Mouse (Mus musculus): ENCODE data around the gene Park7. TPM values are rescaled to one million over a fixed set of nuclear protein-coding genes. Genes with fewer than 3 reads are reported as not detected.
A peak's percentile ranks its signal among the peaks of the same experiment; 100 is the strongest.

The Park7 gene
- polyA plus RNA-seq, 1 experiment: 277 TPM

- no peak overlapping the region for H3K4me3 ChIP-seq (replicated peaks)
- TF ChIP-seq GATA1 (IDR thresholded peaks at IDR 0.05; ENCODE audit: borderline replicate concordance, low read length) (no peak), FLI1 (IDR thresholded peaks at IDR 0.05; ENCODE audit: low read length) (no peak)
- peaks cover 47% of the 10 kb centered on the region for H3K4me1 ChIP-seq
- H3K36me3 ChIP-seq (replicated peaks; ENCODE audit: low read length): peaks cover 91% of the 10 kb centered on the region
- no peaks in the 10 kb centered on the region for H3K9me3 ChIP-seq
- no peaks in the 10 kb centered on the region for H3K27me3 ChIP-seq (replicated peaks)
Measured at GRCm38 (mm10) chr4:150900486-150900885, 13.8 kb downstream of the Park7 start.

- Histone ChIP-seq H3K4me1 (peaks cover 47% of the 10 kb centered on the region), H3K36me3 (replicated peaks; ENCODE audit: low read length) (peaks cover 79% of the 10 kb centered on the region), H3K4me3 (replicated peaks) (no peak overlapping the region), H3K9me3 (no peaks in the 10 kb centered on the region), H3K27me3 (replicated peaks) (no peaks in the 10 kb centered on the region)
- TF ChIP-seq GATA1 (IDR thresholded peaks at IDR 0.05; ENCODE audit: borderline replicate concordance, low read length) (no peak), FLI1 (IDR thresholded peaks at IDR 0.05; ENCODE audit: low read length) (no peak)
Measured at GRCm38 (mm10) chr4:150898716-150899365, 15.4 kb downstream of the Park7 start.

- peaks cover 14% of the 10 kb centered on the region for H3K27me3 ChIP-seq (replicated peaks)
- peak overlapping the region; percentile 14 for H3K4me3 ChIP-seq (replicated peaks)
- peaks cover 42% of the 10 kb centered on the region for H3K4me1 ChIP-seq
- H3K36me3 ChIP-seq (replicated peaks; ENCODE audit: low read length): peaks cover 61% of the 10 kb centered on the region
- no peaks in the 10 kb centered on the region for H3K9me3 ChIP-seq
- TF ChIP-seq GATA1 (IDR thresholded peaks at IDR 0.05; ENCODE audit: borderline replicate concordance, low read length): no peak
- no peak for TF ChIP-seq FLI1 (IDR thresholded peaks at IDR 0.05; ENCODE audit: low read length)
Measured at GRCm38 (mm10) chr4:150896896-150897624, 17.2 kb downstream of the Park7 start.

- no peak overlapping the region for H3K4me3 ChIP-seq (replicated peaks)
- peaks cover 26% of the 10 kb centered on the region for H3K27me3 ChIP-seq (replicated peaks)
- H3K9me3 ChIP-seq: no peaks in the 10 kb centered on the region
- peaks cover 29% of the 10 kb centered on the region for H3K4me1 ChIP-seq
- TF ChIP-seq GATA1 (IDR thresholded peaks at IDR 0.05; ENCODE audit: borderline replicate concordance, low read length) (no peak), FLI1 (IDR thresholded peaks at IDR 0.05; ENCODE audit: low read length) (no peak)
- peaks cover 43% of the 10 kb centered on the region for H3K36me3 ChIP-seq (replicated peaks; ENCODE audit: low read length)
Measured at GRCm38 (mm10) chr4:150894718-150895501, 19.3 kb downstream of the Park7 start.

- Histone ChIP-seq H3K4me1 (peaks cover 19% of the 10 kb centered on the region), H3K4me3 (replicated peaks) (no peak overlapping the region), H3K27me3 (replicated peaks) (peaks cover 38% of the 10 kb centered on the region), H3K9me3 (no peaks in the 10 kb centered on the region), H3K36me3 (replicated peaks; ENCODE audit: low read length) (peaks cover 7% of the 10 kb centered on the region)
- TF ChIP-seq GATA1 (IDR thresholded peaks at IDR 0.05; ENCODE audit: borderline replicate concordance, low read length) (no peak), FLI1 (IDR thresholded peaks at IDR 0.05; ENCODE audit: low read length) (no peak)
Measured at GRCm38 (mm10) chr4:150891308-150891707, 22.9 kb downstream of the Park7 start.

GRCm38 (mm10) chr4:150889955-150890315 lies 24.3 kb downstream of the Park7 start:
- Histone ChIP-seq H3K36me3 (replicated peaks; ENCODE audit: low read length) (no peaks in the 10 kb centered on the region), H3K4me3 (replicated peaks) (no peak overlapping the region)
- TF ChIP-seq GATA1 (IDR thresholded peaks at IDR 0.05; ENCODE audit: borderline replicate concordance, low read length): no peak

GRCm38 (mm10) chr4:150889273-150889954 lies 24.8 kb downstream of the Park7 start:
- Histone ChIP-seq H3K27me3 (replicated peaks) (peaks cover 43% of the 10 kb centered on the region), H3K4me3 (replicated peaks) (no peak overlapping the region), H3K36me3 (replicated peaks; ENCODE audit: low read length) (no peaks in the 10 kb centered on the region), H3K4me1 (peaks cover 1% of the 10 kb centered on the region; the same call in 1 of the 2 replicates), H3K9me3 (no peaks in the 10 kb centered on the region)
- TF ChIP-seq FLI1 (IDR thresholded peaks at IDR 0.05; ENCODE audit: low read length): no peak

More at GRCm38 (mm10) chr4:150889955-150890315, 24.3 kb downstream of the Park7 start:
- no peaks in the 10 kb centered on the region for H3K9me3 ChIP-seq
- peaks cover 41% of the 10 kb centered on the region for H3K27me3 ChIP-seq (replicated peaks)
- peaks cover 7% of the 10 kb centered on the region for H3K4me1 ChIP-seq

GRCm38 (mm10) chr4:150888492-150888891 lies 25.7 kb downstream of the Park7 start:
- TF ChIP-seq GATA1 (IDR thresholded peaks at IDR 0.05; ENCODE audit: borderline replicate concordance, low read length): no peak
- no peak for TF ChIP-seq FLI1 (IDR thresholded peaks at IDR 0.05; ENCODE audit: low read length)
- Histone ChIP-seq H3K27me3 (replicated peaks) (peaks cover 42% of the 10 kb centered on the region), H3K36me3 (replicated peaks; ENCODE audit: low read length) (no peaks in the 10 kb centered on the region), H3K4me3 (replicated peaks) (no peak overlapping the region), H3K4me1 (no peaks in the 10 kb centered on the region), H3K9me3 (no peaks in the 10 kb centered on the region)

- Histone ChIP-seq H3K4me3 (replicated peaks) (no peak overlapping the region), H3K9me3 (no peaks in the 10 kb centered on the region), H3K4me1 (no peaks in the 10 kb centered on the region), H3K27me3 (replicated peaks) (peaks cover 37% of the 10 kb centered on the region), H3K36me3 (replicated peaks; ENCODE audit: low read length) (no peaks in the 10 kb centered on the region)
- TF ChIP-seq GATA1 (IDR thresholded peaks at IDR 0.05; ENCODE audit: borderline replicate concordance, low read length): no peak
- TF ChIP-seq FLI1 (IDR thresholded peaks at IDR 0.05; ENCODE audit: low read length): no peak
Measured at GRCm38 (mm10) chr4:150887903-150888302, 26.3 kb downstream of the Park7 start.
